Mouse (Mus musculus): ENCODE data around the gene Npc1l1. TPM values are rescaled to one million over a fixed set of nuclear protein-coding genes. Genes with fewer than 3 reads are reported as not detected.
"Not testable (repeated sequence)": the region's sequence is repeated elsewhere in the genome, so short reads cannot be mapped to it uniquely, and the experiment has no call there.

The Npc1l1 gene
- under 1 TPM; 0.08 TPM for total RNA-seq (2021)

- intact Hi-C loops (cut with DNase I): no loop called here
- no peak for DNase-seq
These were observed at the start of gene Npc1l1 for GRCm38 (mm10) chr11:6230012-6230411. Npc1l1 (minus strand) TSS chr11:6230143.

- intact Hi-C loops (cut with DNase I): no loop called here
- no peak for DNase-seq
These were observed 46.5 kb upstream of the Npc1l1 start for GRCm38 (mm10) chr11:6276466-6276865.

GRCm38 (mm10) chr11:6275094-6275484 lies 45.1 kb upstream of the Npc1l1 start:
- intact Hi-C loops (cut with DNase I): no loop called here
- DNase-seq: no peak

GRCm38 (mm10) chr11:6274387-6275093 lies 44.6 kb upstream of the Npc1l1 start, which contains the start of gene Tmed4:
Tmed4 (minus strand) TSS chr11:6274870.
- intact Hi-C loops (cut with DNase I): no loop called here
- peak; percentile 100 for DNase-seq

GRCm38 (mm10) chr11:6273607-6274006 lies 43.7 kb upstream of the Npc1l1 start:
- intact Hi-C loops (cut with DNase I): no loop called here
- no peak for DNase-seq

GRCm38 (mm10) chr11:6267320-6268254 lies 37.6 kb upstream of the Npc1l1 start, which contains the start of gene Ddx56:
Ddx56 (minus strand) TSS chr11:6267772.
- DNase-seq: peak; percentile 93
- intact Hi-C loops (cut with DNase I): loop anchor here (10.0 kb wide), 1 partner anchor 283 kb away; no protein-coding TSS in a partner anchor

GRCm38 (mm10) chr11:6266621-6267020 lies 36.7 kb upstream of the Npc1l1 start:
- intact Hi-C loops (cut with DNase I): loop anchor here (10.0 kb wide), 1 partner anchor 282 kb away; no protein-coding TSS in a partner anchor
- DNase-seq: no peak

GRCm38 (mm10) chr11:6261434-6262082 lies 31.6 kb upstream of the Npc1l1 start:
- DNase-seq: peak; percentile 77
- intact Hi-C loops (cut with DNase I): loop anchor here (5.0 to 10.0 kb wide), 2 partner anchors 59 to 277 kb away; partner anchors contain the start of genes A730071L15Rik and Nudcd3

GRCm38 (mm10) chr11:6259413-6259812 lies 29.5 kb upstream of the Npc1l1 start:
- DNase-seq: no peak
- intact Hi-C loops (cut with DNase I): no loop called here

- intact Hi-C loops (cut with DNase I): no loop called here
- DNase-seq: no peak
These were observed 26.6 kb upstream of the Npc1l1 start for GRCm38 (mm10) chr11:6256490-6257072.

GRCm38 (mm10) chr11:6254602-6255001 lies 24.7 kb upstream of the Npc1l1 start:
- intact Hi-C loops (cut with DNase I); DNase-seq: not testable (repeated sequence)

GRCm38 (mm10) chr11:6252824-6253223 lies 22.9 kb upstream of the Npc1l1 start:
- intact Hi-C loops (cut with DNase I): no loop called here
- no peak for DNase-seq

GRCm38 (mm10) chr11:6252248-6252647 lies 22.3 kb upstream of the Npc1l1 start:
- no peak for DNase-seq
- intact Hi-C loops (cut with DNase I): no loop called here

- no peak for DNase-seq
- intact Hi-C loops (cut with DNase I): no loop called here
These were observed 14.8 kb upstream of the Npc1l1 start for GRCm38 (mm10) chr11:6244707-6245106.

- DNase-seq: no peak
- intact Hi-C loops (cut with DNase I): no loop called here
These were observed 3.1 kb upstream of the Npc1l1 start for GRCm38 (mm10) chr11:6233025-6233424.

- intact Hi-C loops (cut with DNase I): no loop called here
- DNase-seq: no peak
These were observed 5.3 kb downstream of the Npc1l1 start for GRCm38 (mm10) chr11:6224541-6225229.

GRCm38 (mm10) chr11:6222187-6222586 lies 7.8 kb downstream of the Npc1l1 start:
- no peak for DNase-seq
- intact Hi-C loops (cut with DNase I): no loop called here

GRCm38 (mm10) chr11:6219967-6220366 lies 10.0 kb downstream of the Npc1l1 start:
- DNase-seq: peak; percentile 17
- intact Hi-C loops (cut with DNase I): no loop called here

- DNase-seq: no peak
- intact Hi-C loops (cut with DNase I): no loop called here
These were observed 11.6 kb downstream of the Npc1l1 start for GRCm38 (mm10) chr11:6218189-6218896.

All from left cerebral cortex, postnatal 4 days (tissue).